Mouse (Mus musculus) heart, embryonic 14.5 days (tissue): ENCODE results near the gene Gabarap. TPM values are rescaled to one million over a fixed set of nuclear protein-coding genes. Genes with fewer than 3 reads are reported as not detected.
A peak's percentile ranks its signal among the peaks of the same experiment; 100 is the strongest.

Experiments
- ATAC-seq: fragments of 200-750 bp; cut with Nextera tagmentation; 2 replicates; pipeline ENCODE4 v1.8.0; 2017; ENCODE audit warnings: low read depth, moderate TSS enrichment; ENCODE audit not compliant: insufficient number of reproducible peaks, insufficient read depth, low FRiP score
- H3K27ac ChIP-seq, 2 experiments: fragments of 200-500 bp in 1 of 2; fragments of 300-500 bp in 1 of 2; sonication (generic) in 1 of 2; replicated peaks in 1 of 2; 2 replicates each; pipeline ENCODE4 v1.5.1; 2012 to 2014; ENCODE audit warnings: low read depth in 2 of 2, low read length in 2 of 2, control low read depth in 1 of 2, mild to moderate bottlenecking in 1 of 2, mixed read lengths in 1 of 2; ENCODE audit not compliant: control insufficient read depth in 1 of 2, insufficient read depth in 1 of 2
- H3K27me3 ChIP-seq: fragments of 300-500 bp; sonication (generic); 2 replicates; pipeline ENCODE4 v1.6.1; 2014; ENCODE audit warnings: mild to moderate bottlenecking, low read length, control low read depth; ENCODE audit not compliant: control insufficient read depth, insufficient read depth
- H3K36me3 ChIP-seq: fragments of 300-500 bp; sonication (generic); 2 replicates; pipeline ENCODE4 v1.6.1; 2014; ENCODE audit warnings: mild to moderate bottlenecking, control low read depth, low read length, mixed read lengths; ENCODE audit not compliant: control insufficient read depth, insufficient read depth
- H3K4me1 ChIP-seq, 2 experiments: fragments of 200-500 bp in 1 of 2; fragments of 300-500 bp in 1 of 2; sonication (generic) in 1 of 2; 2 replicates each; pipeline ENCODE4 v1.6.1; 2012 to 2014; ENCODE audit warnings: low read length in 2 of 2, control low read depth in 1 of 2, mixed read lengths in 1 of 2; ENCODE audit not compliant: control insufficient read depth in 2 of 2, insufficient read depth in 2 of 2
- H3K4me2 ChIP-seq: fragments of 300-500 bp; sonication (generic); 2 replicates; pipeline ENCODE4 v1.6.1; 2014; ENCODE audit warnings: mild to moderate bottlenecking, low read length
- H3K4me3 ChIP-seq, 2 experiments: fragments of 200-500 bp in 1 of 2; fragments of 300-500 bp in 1 of 2; sonication (generic) in 1 of 2; 2 replicates each; pipeline ENCODE4 v1.5.1; 2012 to 2014; ENCODE audit warnings: low read length in 2 of 2, mild to moderate bottlenecking in 2 of 2, control low read depth in 1 of 2, low read depth in 1 of 2, moderate library complexity in 1 of 2; ENCODE audit not compliant: control insufficient read depth in 1 of 2, insufficient read depth in 1 of 2
- H3K9ac ChIP-seq: fragments of 300-500 bp; sonication (generic); 2 replicates; pipeline ENCODE4 v1.6.1; 2014; ENCODE audit warnings: mild to moderate bottlenecking, low read length
- H3K9me3 ChIP-seq: fragments of 300-500 bp; sonication (generic); 2 replicates; pipeline ENCODE4 v1.6.1; 2016; ENCODE audit warnings: low read length, control low read depth; ENCODE audit not compliant: control insufficient read depth
- WGBS: fragments of 180-500 bp; shearing (Covaris S2); extraction: QIAGEN DNeasy Blood & Tissue Kit; methylation state at CpG from one replicate; pipeline ENCODE4 v1.1.7; 2014; 5-methylcytosine and 5-hydroxymethylcytosine counted together
- polyA plus RNA-seq: library from polyadenylated mRNA; unstranded; fragments of >200 nt; fragmentation: Nextera tagmentation; extraction: Ambion mirVana; gene quantifications from 2 replicates; pipeline ENCODE4 v1.2.1, GENCODE M21; 2014

Gabarap gene
- polyA plus RNA-seq, 1 experiment from 2014 or later = 540 TPM

- H3K9ac ChIP-seq = peak overlapping the region; percentile 66
- H3K4me3 ChIP-seq = peak overlapping the region; percentile 22 to 41
- H3K27ac ChIP-seq = no peak overlapping the region
- H3K9me3 ChIP-seq = no peaks in the 10 kb centered on the region
- WGBS = 7% methylated on average over 20 of the region's 29 CpGs
- no peaks in the 10 kb centered on the region for H3K27me3 ChIP-seq
- H3K4me2 ChIP-seq = peak overlapping the region; percentile 72
- no peaks in the 10 kb centered on the region for H3K36me3 ChIP-seq
- ATAC-seq = no peak
- H3K4me1 ChIP-seq = peaks cover 22 to 59% of the 10 kb centered on the region in 2 experiments
Measured at GRCm38 (mm10) chr11:70023481-70024150, 32.7 kb downstream of the Gabarap start.

GRCm38 (mm10) chr11:70024151-70024514, 33.2 kb downstream of the Gabarap start:
- Histone ChIP-seq H3K4me2 (peak overlapping the region; percentile 72), H3K9ac (peak overlapping the region; percentile 66), H3K4me3 (peak overlapping the region; percentile 22 to 41), H3K36me3 (no peaks in the 10 kb centered on the region), H3K9me3 (no peaks in the 10 kb centered on the region), H3K27me3 (no peaks in the 10 kb centered on the region), H3K4me1 (peaks cover 27 to 59% of the 10 kb centered on the region in 2 experiments), H3K27ac (no peak overlapping the region)
- 12% methylated on average over 6 of the region's 6 CpGs for WGBS
- ATAC-seq = no peak

GRCm38 (mm10) chr11:70026689-70027088, 35.7 kb downstream of the Gabarap start:
- H3K27me3 ChIP-seq = no peaks in the 10 kb centered on the region
- no peak overlapping the region for H3K9ac ChIP-seq
- WGBS = 3% methylated on average over 19 of the region's 19 CpGs
- H3K4me2 ChIP-seq = peak overlapping the region; percentile 63
- peak overlapping the region; percentile 4 to 28 for H3K4me3 ChIP-seq
- H3K4me1 ChIP-seq = peaks cover 31 to 49% of the 10 kb centered on the region in 2 experiments
- H3K27ac ChIP-seq = peak overlapping the region in 1 of 2 experiments; percentile 57; a peak in 2 of 4 replicates
- ATAC-seq = peak; percentile 66
- H3K9me3 ChIP-seq = no peaks in the 10 kb centered on the region
- H3K36me3 ChIP-seq = peaks cover 14% of the 10 kb centered on the region

GRCm38 (mm10) chr11:70027397-70027796, 36.5 kb downstream of the Gabarap start:
- Histone ChIP-seq H3K27me3 (no peaks in the 10 kb centered on the region), H3K27ac (no peak overlapping the region), H3K4me3 (no peak overlapping the region), H3K9me3 (no peaks in the 10 kb centered on the region), H3K4me2 (peak overlapping the region; percentile 63), H3K9ac (peak overlapping the region; percentile 42; the same call in 1 of the 2 replicates), H3K36me3 (peaks cover 21% of the 10 kb centered on the region), H3K4me1 (peaks cover 31 to 48% of the 10 kb centered on the region in 2 experiments)
- ATAC-seq = no peak
- WGBS = 52% methylated on average over 9 of the region's 9 CpGs

- H3K4me1 ChIP-seq = peaks cover 31 to 43% of the 10 kb centered on the region in 2 experiments
- WGBS = 29% methylated on average over 12 of the region's 12 CpGs
- no peaks in the 10 kb centered on the region for H3K27me3 ChIP-seq
- peak overlapping the region; percentile 57 for H3K4me2 ChIP-seq
- no peak for ATAC-seq
- 0 out of 2 replicates have a peak overlapping the region, but pooled peaks have one; percentile 10 for H3K9ac ChIP-seq
- peaks cover 31% of the 10 kb centered on the region for H3K36me3 ChIP-seq
- H3K9me3 ChIP-seq = no peaks in the 10 kb centered on the region
- peak overlapping the region; percentile 39 to 54 for H3K27ac ChIP-seq
- peak overlapping the region; percentile 11 to 29; a peak in 2 of 4 replicates for H3K4me3 ChIP-seq
Measured at GRCm38 (mm10) chr11:70028401-70029129, 37.6 kb downstream of the Gabarap start.

- peaks cover 31% of the 10 kb centered on the region for H3K36me3 ChIP-seq
- peak overlapping the region; percentile 57 for H3K4me2 ChIP-seq
- H3K27me3 ChIP-seq = no peaks in the 10 kb centered on the region
- H3K4me1 ChIP-seq = peaks cover 31 to 39% of the 10 kb centered on the region in 2 experiments
- ATAC-seq = peak; percentile 70
- H3K4me3 ChIP-seq = peak overlapping the region; percentile 11 to 29; a peak in 3 of 4 replicates
- no peaks in the 10 kb centered on the region for H3K9me3 ChIP-seq
- H3K27ac ChIP-seq = peak overlapping the region; percentile 54 to 63; a peak in 3 of 4 replicates
- no peak overlapping the region for H3K9ac ChIP-seq
- WGBS = 3% methylated on average over 20 of the region's 20 CpGs
Measured at GRCm38 (mm10) chr11:70029130-70029801, 38.3 kb downstream of the Gabarap start.

- H3K9ac ChIP-seq = no peak overlapping the region
- peaks cover 31% of the 10 kb centered on the region for H3K36me3 ChIP-seq
- H3K4me2 ChIP-seq = peak overlapping the region; percentile 57
- H3K4me1 ChIP-seq = peaks cover 31 to 38% of the 10 kb centered on the region in 2 experiments
- WGBS = 57% methylated on average over 11 of the region's 11 CpGs
- H3K27ac ChIP-seq = no peak overlapping the region
- H3K9me3 ChIP-seq = no peaks in the 10 kb centered on the region
- ATAC-seq = no peak
- H3K4me3 ChIP-seq = no peak overlapping the region; a peak in 1 of 4 replicates
- no peaks in the 10 kb centered on the region for H3K27me3 ChIP-seq
Measured at GRCm38 (mm10) chr11:70029829-70030550, 39.0 kb downstream of the Gabarap start.
